Comparison of ENCODE assay signal across 8 mouse cellular contexts in the genomic region with DNA sequence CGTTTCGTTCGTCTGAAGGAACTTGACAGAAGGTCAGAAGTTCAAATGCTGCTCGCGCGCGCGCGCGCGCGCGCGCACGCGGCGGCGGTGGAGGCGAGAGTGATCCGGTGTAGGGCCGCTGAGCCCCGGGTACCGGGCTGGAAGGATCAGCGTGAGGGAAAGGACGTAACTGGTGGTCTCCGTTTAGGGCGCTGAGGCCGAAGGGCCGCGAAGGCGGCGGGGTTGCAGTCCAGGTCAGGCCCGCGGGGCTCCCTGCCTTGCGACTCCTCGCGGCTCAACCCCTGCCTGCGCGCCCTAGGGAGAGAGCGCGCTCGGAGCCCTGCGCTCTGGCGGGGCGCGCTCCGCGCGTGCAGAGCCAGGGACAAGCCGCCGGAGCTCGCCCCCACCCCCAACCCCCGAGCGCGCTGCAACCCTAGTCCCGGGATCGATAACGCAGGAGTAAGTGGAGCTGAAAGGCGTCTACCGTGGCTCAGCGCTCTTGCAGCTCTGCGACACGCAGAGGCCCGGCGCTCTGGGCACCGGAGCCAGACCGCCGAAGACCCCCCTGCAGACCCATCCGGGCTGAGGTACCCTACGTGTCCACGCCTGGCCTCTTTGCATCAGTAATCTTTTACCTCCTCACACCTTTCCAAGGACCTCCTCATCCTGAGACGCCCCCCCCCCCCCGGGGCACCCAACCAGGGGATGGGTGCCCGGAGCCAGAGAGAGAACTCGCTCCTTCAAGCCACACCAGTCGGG. TPM values are rescaled to one million over a fixed set of nuclear protein-coding genes. Genes with fewer than 3 reads are reported as not detected.
DNase-seq lines count a peak whose midpoint lies in the region; ATAC-seq and TF ChIP-seq lines count a peak whose summit lies in the region.

No protein-coding gene starts in this region.

- peak overlapping the region; percentile 51 for H3K9ac ChIP-seq in forebrain, embryonic 12.5 days
- peak overlapping the region; percentile 57 for H3K9ac ChIP-seq in kidney, embryonic 14.5 days (ENCODE audit: low read depth, low read length)
- H3K9ac ChIP-seq in midbrain, embryonic 12.5 days (replicated peaks), result peak overlapping the region; percentile 59

- peaks cover 60% of the 10 kb centered on the region for H3K4me1 ChIP-seq in forebrain, embryonic 12.5 days
- H3K4me1 ChIP-seq in kidney, embryonic 14.5 days (ENCODE audit: control insufficient read depth, insufficient read depth, low read length), result peaks cover 13% of the 10 kb centered on the region
- H3K4me1 ChIP-seq in midbrain, embryonic 12.5 days, result peaks cover 45% of the 10 kb centered on the region

- no peak for ATAC-seq in forebrain, embryonic 12.5 days (ENCODE audit: low FRiP score)
- ATAC-seq in kidney, embryonic 14.5 days (ENCODE audit: low FRiP score, low TSS enrichment), result peak; percentile 37
- ATAC-seq in midbrain, embryonic 12.5 days (ENCODE audit: low FRiP score, low read depth), result peak; percentile 17; the same call in 1 of the 2 replicates
- ATAC-seq in erythroid progenitor cell, adult 5-6 weeks (replicated peaks; ENCODE audit: low FRiP score, poor library complexity, severe bottlenecking), result no peak

- H3K4me3 ChIP-seq in gastrocnemius, adult 2 months, result peak overlapping the region; percentile 64
- H3K4me3 ChIP-seq in forebrain, embryonic 12.5 days (replicated peaks), result peak overlapping the region; percentile 53
- H3K4me3 ChIP-seq in kidney, embryonic 14.5 days (ENCODE audit: low read length), result peak overlapping the region; percentile 50
- peak overlapping the region; percentile 56 for H3K4me3 ChIP-seq in midbrain, embryonic 12.5 days

- no peak for TF ChIP-seq CTCF in gastrocnemius, adult 2 months (IDR thresholded peaks at IDR 0.05)

- no peak for DNase-seq in gastrocnemius, adult 2 months
- no peak for DNase-seq in gastrocnemius, postnatal 10 days
- DNase-seq in Muller cell, postnatal 12 days (ENCODE audit: inconsistent ontology term), result peak; percentile 56
- DNase-seq in urinary bladder, postnatal 36 days (ENCODE audit: low spot score in 2 of 2), result no peak

- H3K4me2 ChIP-seq in forebrain, embryonic 12.5 days, result peak overlapping the region; percentile 78
- H3K4me2 ChIP-seq in kidney, embryonic 14.5 days (replicated peaks; ENCODE audit: low read depth, low read length), result peak overlapping the region; percentile 89
- H3K4me2 ChIP-seq in midbrain, embryonic 12.5 days (replicated peaks), result peak overlapping the region; percentile 86

- H3K36me3 ChIP-seq in forebrain, embryonic 12.5 days (replicated peaks), result no peaks in the 10 kb centered on the region
- H3K36me3 ChIP-seq in kidney, embryonic 14.5 days (ENCODE audit: control insufficient read depth, insufficient read depth, low read length), result no peaks in the 10 kb centered on the region
- H3K36me3 ChIP-seq in midbrain, embryonic 12.5 days, result no peaks in the 10 kb centered on the region

- under 1% methylated on average over 74 of the region's 76 CpGs for WGBS in forebrain, embryonic 12.5 days
- under 1% methylated on average over 68 of the region's 76 CpGs for WGBS in kidney, embryonic 14.5 days
- WGBS in midbrain, embryonic 12.5 days, result under 1% methylated on average over 76 of the region's 76 CpGs

- no peaks in the 10 kb centered on the region for H3K9me3 ChIP-seq in forebrain, embryonic 12.5 days
- H3K9me3 ChIP-seq in kidney, embryonic 14.5 days (ENCODE audit: control insufficient read depth, low read length), result no peaks in the 10 kb centered on the region
- H3K9me3 ChIP-seq in midbrain, embryonic 12.5 days, result no peaks in the 10 kb centered on the region

- intact Hi-C loops in gastrocnemius, adult 2 months (cut with DNase I), result no loop called here

- peaks cover 99% of the 10 kb centered on the region for H3K27me3 ChIP-seq in forebrain, embryonic 12.5 days
- peaks cover 98% of the 10 kb centered on the region for H3K27me3 ChIP-seq in kidney, embryonic 14.5 days (ENCODE audit: control insufficient read depth, insufficient read depth, low read length)
- peaks cover 100% of the 10 kb centered on the region for H3K27me3 ChIP-seq in midbrain, embryonic 12.5 days

- no peak overlapping the region for H3K27ac ChIP-seq in gastrocnemius, adult 2 months
- H3K27ac ChIP-seq in forebrain, embryonic 12.5 days, result no peak overlapping the region
- peak overlapping the region; percentile 59; the same call in 1 of the 2 replicates for H3K27ac ChIP-seq in kidney, embryonic 14.5 days (ENCODE audit: low read depth, low read length)
- peak overlapping the region; percentile 65 for H3K27ac ChIP-seq in midbrain, embryonic 12.5 days (replicated peaks)

RNA-seq across cellular contexts. Expression of a gene that starts 2.5 kb away (rescaled TPM):
- total RNA-seq in gastrocnemius, adult 2 months (2021), result not detected
- not detected for total RNA-seq in gastrocnemius, postnatal 10 days (2021)
- polyA plus RNA-seq in forebrain, embryonic 12.5 days (2016; fragmentation: Nextera tagmentation; extraction: Ambion mirVana), result 2.7 and 4.2 TPM in 2 replicates
- polyA plus RNA-seq in kidney, embryonic 14.5 days (2014; fragmentation: Nextera tagmentation; extraction: Ambion mirVana), result 0.50 and 0.99 TPM in 2 replicates
- 4.5 and 5.1 TPM in 2 replicates for polyA plus RNA-seq in midbrain, embryonic 12.5 days (2016; fragmentation: Nextera tagmentation; extraction: Ambion mirVana)
- total RNA-seq in erythroid progenitor cell, adult 5-6 weeks (2015; ENCODE audit: low replicate concordance), result not detected in 2 replicates
- total RNA-seq in erythroid progenitor cell, adult 5-6 weeks (2017; ENCODE audit: low replicate concordance), result not detected in 2 replicates

Comparison
In these comparisons a context has a peak if more than half of its experiments do, and no peak if none do; other contexts are left out.
1. H3K27ac ChIP-seq: peak in kidney, embryonic 14.5 days (single experiment) and midbrain, embryonic 12.5 days (single experiment); none in gastrocnemius, adult 2 months (single experiment) and forebrain, embryonic 12.5 days (single experiment).
2. ATAC-seq: peak in kidney, embryonic 14.5 days (single experiment) and midbrain, embryonic 12.5 days (single experiment); none in forebrain, embryonic 12.5 days (single experiment) and erythroid progenitor cell, adult 5-6 weeks (single experiment).
3. Peak in every context shown above with its lines, with median percentiles within 50 percentile points of each other: H3K4me3 ChIP-seq, H3K4me2 ChIP-seq and H3K9ac ChIP-seq.